Mouse (Mus musculus) ES-E14 (cell line): Measurements from ENCODE around the gene Castor1.

Source experiments
- CHD2 ChIP-seq: IDR thresholded peaks from 2 replicates; pipeline ENCODE4 v1.6.1; 2014; ENCODE audit warnings: mild to moderate bottlenecking, low read depth, low read length, inconsistent platforms
- HCFC1 ChIP-seq: IDR thresholded peaks from 2 replicates; pipeline ENCODE4 v1.6.1; 2012; ENCODE audit warnings: low read length, inconsistent platforms, borderline replicate concordance; ENCODE audit not compliant: insufficient read depth
- MAFK ChIP-seq: IDR thresholded peaks from 2 replicates; pipeline ENCODE4 v1.6.1; 2014; ENCODE audit warnings: mild to moderate bottlenecking, low read depth, low read length, inconsistent platforms; ENCODE audit not compliant: insufficient read depth
- ZC3H11A ChIP-seq: IDR thresholded peaks from 2 replicates; pipeline ENCODE4 v1.6.1; 2012; ENCODE audit warnings: low read depth, mild to moderate bottlenecking, inconsistent platforms, low read length, borderline replicate concordance
- ZNF384 ChIP-seq: IDR thresholded peaks from 2 replicates; pipeline ENCODE4 v1.6.1; 2012; ENCODE audit warnings: low read depth, low read length, inconsistent platforms

- TF ChIP-seq HCFC1 (no peak), CHD2 (no peak), ZC3H11A (no peak), MAFK (no peak), ZNF384 (no peak)
Observed at GRCm38 (mm10) chr11:4263296-4263695, 45.3 kb downstream of the Castor1 start.
